Mouse (Mus musculus) G1E (cell line): ENCODE measurements around the gene Trabd. TPM values are rescaled to one million over a fixed set of nuclear protein-coding genes. Genes with fewer than 3 reads are reported as not detected.

Source experiments
- ATAC-seq: 2 replicates; pipeline ENCODE4 v1.8.0; 2016; ENCODE audit warnings: mild to moderate bottlenecking; ENCODE audit not compliant: insufficient number of reproducible peaks, poor library complexity, low FRiP score, severe bottlenecking; ENCODE audit errors: extremely low read depth
- DNase-seq: peaks from one replicate; pipeline ENCODE4 v3.0.0; 2012; ENCODE audit warnings: low spot score
- H3K27me3 ChIP-seq: 2 replicates; pipeline ENCODE4 v1.6.1; 2012; ENCODE audit warnings: mild to moderate bottlenecking, low read length, inconsistent platforms; ENCODE audit not compliant: insufficient read depth
- H3K36me3 ChIP-seq: replicated peaks from 2 replicates; pipeline ENCODE3; 2012; ENCODE audit warnings: mild to moderate bottlenecking, inconsistent platforms
- H3K4me1 ChIP-seq: 2 replicates; pipeline ENCODE4 v1.6.1; 2012; ENCODE audit warnings: low read depth, low read length, inconsistent platforms, mixed read lengths; ENCODE audit not compliant: insufficient read depth
- H3K4me3 ChIP-seq: 2 replicates; pipeline ENCODE4 v1.5.1; 2012; ENCODE audit warnings: low read depth, mild to moderate bottlenecking, inconsistent platforms, low read length, moderate library complexity, mixed read lengths
- H3K9me3 ChIP-seq: replicated peaks from 2 replicates; pipeline ENCODE4 v1.6.1; 2012; ENCODE audit warnings: inconsistent platforms
- CTCF ChIP-seq: IDR thresholded peaks from 2 replicates; pipeline ENCODE4 v1.5.1; 2012; ENCODE audit warnings: low read depth, low read length, inconsistent platforms, mixed read lengths
- GATA1 ChIP-seq: IDR thresholded peaks from 2 replicates; pipeline ENCODE4 v1.6.1; 2012; ENCODE audit warnings: borderline replicate concordance, low read length, inconsistent platforms, mixed read lengths
- GATA2 ChIP-seq: IDR thresholded peaks from 2 replicates; pipeline ENCODE4 v1.6.1; 2012; ENCODE audit warnings: low read depth, low read length, inconsistent platforms, borderline replicate concordance
- POLR2AphosphoS5 ChIP-seq: IDR thresholded peaks from 2 replicates; pipeline ENCODE4 v1.6.1; 2012; ENCODE audit warnings: low read depth, low read length, inconsistent platforms; ENCODE audit not compliant: insufficient replicate concordance
- TAL1 ChIP-seq: conservative IDR thresholded peaks from 2 replicates; pipeline ENCODE4 v1.6.1; 2012; ENCODE audit warnings: low read depth, low read length, inconsistent platforms, mixed read lengths
- polyA plus RNA-seq: library from polyadenylated mRNA; stranded (reverse); fragments of >175 nt; gene quantifications from 2 replicates; pipeline ENCODE4 v1.2.3, GENCODE M21; 2012
- total RNA-seq, 2 experiments: library from RNA; stranded (forward) in 1 of 2; stranded (reverse) in 1 of 2; fragments of 200-1000 nt in 1 of 2; fragments of >200 nt in 1 of 2; fragmentation: Nextera tagmentation in 1 of 2; gene quantifications; 2 replicates each; pipeline ENCODE4 v1.2.3; 2014 to 2017

The Trabd gene
- total and polyA plus RNA-seq, 3 experiments: 22.1 to 60.3 (median 27.6) TPM

DNA sequence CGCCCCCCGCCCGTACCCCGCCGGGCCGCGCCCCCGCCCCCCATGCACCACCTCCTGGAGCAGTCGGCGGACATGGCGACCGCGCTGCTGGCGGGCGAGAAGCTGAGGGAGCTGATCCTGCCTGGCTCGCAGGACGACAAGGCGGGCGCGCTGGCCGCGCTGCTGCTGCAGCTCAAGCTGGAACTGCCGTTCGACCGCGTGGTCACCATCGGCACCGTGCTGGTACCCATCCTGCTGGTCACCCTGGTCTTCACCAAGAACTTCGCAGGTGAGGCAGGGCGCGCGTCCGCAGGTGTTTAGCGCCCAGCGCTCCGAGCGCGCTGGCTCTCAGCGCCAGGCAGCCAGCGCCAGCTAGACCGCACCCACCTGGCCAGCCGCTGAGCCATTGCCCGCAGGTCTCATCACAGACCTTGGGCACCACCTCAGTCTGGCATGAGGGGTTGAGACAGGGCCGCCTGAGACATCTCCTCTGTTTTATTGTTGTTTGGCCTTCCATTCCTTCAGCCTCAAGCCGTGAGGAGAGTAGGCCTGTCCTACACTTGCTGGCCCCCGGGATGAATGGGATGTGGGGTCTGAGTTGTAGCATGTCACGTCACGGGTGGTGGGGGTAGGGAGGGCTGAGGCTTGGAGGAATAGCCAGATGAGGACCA is 14.8 kb upstream of the Trabd start:
- TF ChIP-seq TAL1 (no peak), CTCF (no peak), POLR2AphosphoS5 (no peak)
- no peaks in the 10 kb centered on the region; the same call in 1 of the 2 replicates for H3K4me1 ChIP-seq
- H3K36me3 ChIP-seq: no peaks in the 10 kb centered on the region
- no peak overlapping the region; the same call in 1 of the 2 replicates for H3K4me3 ChIP-seq
- DNase-seq: no peak
- peaks cover 4% of the 10 kb centered on the region for H3K9me3 ChIP-seq
- H3K27me3 ChIP-seq: peaks cover 33% of the 10 kb centered on the region
- ATAC-seq: no peak

- TF ChIP-seq CTCF: no peak
- no peak for TF ChIP-seq GATA1
- no peak for TF ChIP-seq TAL1
- TF ChIP-seq POLR2AphosphoS5: no peak
- TF ChIP-seq GATA2: no peak
- no peak for ATAC-seq
- Histone ChIP-seq H3K9me3 (peaks cover 4% of the 10 kb centered on the region), H3K4me3 (no peak overlapping the region), H3K36me3 (no peaks in the 10 kb centered on the region), H3K4me1 (no peaks in the 10 kb centered on the region; the same call in 1 of the 2 replicates), H3K27me3 (peaks cover 33% of the 10 kb centered on the region)
- DNase-seq: no peak
Observed at GRCm38 (mm10) chr15:89060811-89061460, 14.0 kb upstream of the Trabd start.

DNA sequence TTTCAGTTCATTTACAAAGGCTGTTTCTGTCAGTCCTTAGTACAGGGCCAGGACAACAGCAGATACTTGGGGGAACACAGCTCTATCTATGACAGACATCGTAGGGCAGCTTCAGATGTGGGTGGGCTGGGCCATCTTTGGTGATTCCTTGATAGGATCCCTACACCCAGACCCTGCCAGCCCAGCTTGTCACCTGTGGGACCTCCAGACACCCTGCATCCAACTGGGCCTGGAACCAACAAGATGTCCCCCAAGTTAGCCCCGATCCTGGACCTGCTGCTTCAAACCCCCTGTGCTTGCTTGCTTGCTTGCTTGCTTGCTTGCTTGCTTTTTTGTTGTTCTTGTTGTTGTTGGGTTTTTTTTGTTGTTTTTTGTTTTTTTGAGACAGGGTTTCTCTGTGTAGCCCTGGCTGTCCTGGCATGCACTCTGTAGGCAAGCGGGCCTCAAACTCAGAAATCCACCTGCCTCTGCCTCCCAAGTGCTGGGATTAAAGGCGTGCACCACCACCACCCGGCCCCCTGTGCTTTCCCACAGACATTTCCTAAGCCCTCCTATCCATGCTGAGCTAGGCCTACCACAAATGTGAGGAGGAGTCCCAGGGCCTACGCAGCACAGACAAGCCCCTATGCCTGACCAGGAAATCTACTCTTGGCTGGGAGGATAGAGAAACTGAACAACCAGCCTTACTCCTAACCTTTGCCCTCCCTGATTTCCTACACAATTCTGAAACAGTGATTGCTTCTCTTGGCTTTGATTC is 13.0 kb upstream of the Trabd start:
- Histone ChIP-seq H3K4me1 (no peaks in the 10 kb centered on the region; the same call in 1 of the 2 replicates), H3K9me3 (peaks cover 4% of the 10 kb centered on the region), H3K4me3 (no peak overlapping the region), H3K36me3 (no peaks in the 10 kb centered on the region), H3K27me3 (peaks cover 31% of the 10 kb centered on the region)
- no peak for TF ChIP-seq GATA2
- TF ChIP-seq TAL1: no peak
- no peak for ATAC-seq
- no peak for DNase-seq

- peaks cover 34% of the 10 kb centered on the region for H3K27me3 ChIP-seq
Observed at GRCm38 (mm10) chr15:89062518-89062910, 12.4 kb upstream of the Trabd start.

GRCm38 (mm10) chr15:89063001-89063400 is 11.9 kb upstream of the Trabd start:
- no peak for DNase-seq
- TF ChIP-seq GATA2: no peak
- no peak for TF ChIP-seq GATA1
- no peak for TF ChIP-seq CTCF
- no peak for TF ChIP-seq POLR2AphosphoS5
- no peak for TF ChIP-seq TAL1
- no peak for ATAC-seq
- H3K4me1 ChIP-seq: no peaks in the 10 kb centered on the region; the same call in 1 of the 2 replicates
- peaks cover 6% of the 10 kb centered on the region for H3K9me3 ChIP-seq
- H3K4me3 ChIP-seq: no peak overlapping the region
- H3K36me3 ChIP-seq: no peaks in the 10 kb centered on the region
- peaks cover 37% of the 10 kb centered on the region for H3K27me3 ChIP-seq

More at GRCm38 (mm10) chr15:89062518-89062910, 12.4 kb upstream of the Trabd start:
- no peaks in the 10 kb centered on the region; the same call in 1 of the 2 replicates for H3K4me1 ChIP-seq
- ATAC-seq (no peak), DNase-seq (no peak)
- peaks cover 4% of the 10 kb centered on the region for H3K9me3 ChIP-seq
- H3K36me3 ChIP-seq: no peaks in the 10 kb centered on the region
- TF ChIP-seq POLR2AphosphoS5: no peak
- TF ChIP-seq TAL1: no peak
- no peak for TF ChIP-seq GATA1
- no peak for TF ChIP-seq CTCF
- no peak for TF ChIP-seq GATA2
- H3K4me3 ChIP-seq: no peak overlapping the region

GRCm38 (mm10) chr15:89063536-89063935 is 11.4 kb upstream of the Trabd start:
- TF ChIP-seq GATA2: no peak
- no peak for TF ChIP-seq POLR2AphosphoS5
- TF ChIP-seq TAL1: no peak
- TF ChIP-seq CTCF: no peak
- no peak for TF ChIP-seq GATA1
- ATAC-seq (no peak), DNase-seq (no peak)
- Histone ChIP-seq H3K9me3 (peaks cover 7% of the 10 kb centered on the region), H3K4me1 (no peaks in the 10 kb centered on the region; the same call in 1 of the 2 replicates), H3K36me3 (no peaks in the 10 kb centered on the region), H3K4me3 (no peak overlapping the region), H3K27me3 (peaks cover 41% of the 10 kb centered on the region)
